Mouse (Mus musculus) heart, adult 2 months (tissue): Measurements from ENCODE around the gene Heatr1.

ENCODE experiments used
- CTCF ChIP-seq: fragments of 200-600 bp; IDR thresholded peaks from 2 replicates; pipeline ENCODE4 v1.8.1; 2022; ENCODE audit warnings: antibody characterized with exemption, mild to moderate bottlenecking, moderate library complexity
- EP300 ChIP-seq: fragments of 200-500 bp; IDR thresholded peaks from 2 replicates; pipeline ENCODE4 v1.6.1; 2011; ENCODE audit warnings: low read depth, low read length, control low read depth; ENCODE audit not compliant: insufficient read depth
- POLR2A ChIP-seq: fragments of 200-500 bp; IDR thresholded peaks from 2 replicates; pipeline ENCODE4 v1.6.1; 2011; ENCODE audit warnings: mild to moderate bottlenecking, low read depth, low read length, control low read depth; ENCODE audit not compliant: insufficient read depth

- no peak for TF ChIP-seq CTCF
- TF ChIP-seq POLR2A, result no peak
- no peak for TF ChIP-seq EP300
Observed at GRCm38 (mm10) chr13:12346837-12347236, 48.0 kb upstream of the Heatr1 start.
